Mouse (Mus musculus) neural tube, embryonic 15.5 days (tissue): ENCODE data around the gene Ankrd13a. TPM values are rescaled to one million over a fixed set of nuclear protein-coding genes. Genes with fewer than 3 reads are reported as not detected.

Experiments used
- ATAC-seq: fragments of 200-750 bp; cut with Nextera tagmentation; 2 replicates; pipeline ENCODE4 v1.8.0; 2017; ENCODE audit warnings: mild to moderate bottlenecking, moderate TSS enrichment, moderate library complexity; ENCODE audit not compliant: low FRiP score
- H3K27ac ChIP-seq: fragments of 300-500 bp; sonication (generic); replicated peaks from 2 replicates; pipeline ENCODE4 v1.5.1; 2015; ENCODE audit warnings: mild to moderate bottlenecking, inconsistent platforms
- H3K27me3 ChIP-seq: fragments of 300-500 bp; sonication (generic); replicated peaks from 2 replicates; pipeline ENCODE4 v1.6.1; 2015; ENCODE audit warnings: inconsistent platforms
- H3K36me3 ChIP-seq: fragments of 300-500 bp; sonication (generic); 2 replicates; pipeline ENCODE4 v1.6.1; 2015; ENCODE audit warnings: inconsistent platforms
- H3K4me1 ChIP-seq: fragments of 300-500 bp; sonication (generic); 2 replicates; pipeline ENCODE4 v1.6.1; 2015; ENCODE audit warnings: inconsistent platforms
- H3K4me2 ChIP-seq: fragments of 300-500 bp; sonication (generic); 2 replicates; pipeline ENCODE4 v1.6.1; 2015; ENCODE audit warnings: inconsistent platforms, mild to moderate bottlenecking, moderate library complexity
- H3K4me3 ChIP-seq: fragments of 300-500 bp; sonication (generic); replicated peaks from 2 replicates; pipeline ENCODE4 v1.5.1; 2015; ENCODE audit warnings: mild to moderate bottlenecking, inconsistent platforms
- H3K9ac ChIP-seq: fragments of 300-500 bp; sonication (generic); replicated peaks from 2 replicates; pipeline ENCODE4 v1.6.1; 2015; ENCODE audit warnings: mild to moderate bottlenecking, inconsistent platforms
- H3K9me3 ChIP-seq: fragments of 300-500 bp; sonication (generic); replicated peaks from 2 replicates; pipeline ENCODE4 v1.6.1; 2016; ENCODE audit warnings: inconsistent platforms
- WGBS: fragments of 180-500 bp; shearing (Covaris S2); methylation state at CpG from one replicate; pipeline ENCODE4 v1.1.7; 2015; ENCODE audit warnings: mixed read lengths; 5-methylcytosine and 5-hydroxymethylcytosine counted together
- polyA plus RNA-seq: library from polyadenylated mRNA; unstranded; fragments of >200 nt; fragmentation: Nextera tagmentation; extraction: Ambion mirVana; gene quantifications from 2 replicates; pipeline ENCODE4 v1.2.1, GENCODE M21; 2015

Ankrd13a gene
- polyA plus RNA-seq, 1 experiment from 2014 or later: 30.3 TPM

GRCm38 (mm10) chr5:114769786-114770185 lies 4.7 kb upstream of the Ankrd13a start:
- no peaks in the 10 kb centered on the region for H3K27me3 ChIP-seq
- ATAC-seq: no peak
- H3K9ac ChIP-seq: no peak overlapping the region
- no peaks in the 10 kb centered on the region for H3K9me3 ChIP-seq
- H3K4me1 ChIP-seq: peaks cover 31% of the 10 kb centered on the region
- H3K27ac ChIP-seq: no peak overlapping the region
- 94% methylated on average over 8 of the region's 8 CpGs for WGBS
- no peak overlapping the region for H3K4me2 ChIP-seq
- no peak overlapping the region for H3K4me3 ChIP-seq
- peaks cover 12% of the 10 kb centered on the region for H3K36me3 ChIP-seq

- Histone ChIP-seq H3K36me3 (no peaks in the 10 kb centered on the region), H3K9ac (no peak overlapping the region)
Measured at GRCm38 (mm10) chr5:114771796-114772195, 2.7 kb upstream of the Ankrd13a start.

GRCm38 (mm10) chr5:114772456-114773203 lies 1.8 kb upstream of the Ankrd13a start:
- Histone ChIP-seq H3K9me3 (no peaks in the 10 kb centered on the region), H3K4me1 (peaks cover 52% of the 10 kb centered on the region), H3K9ac (peak overlapping the region; percentile 100), H3K27me3 (no peaks in the 10 kb centered on the region), H3K4me2 (peak overlapping the region; percentile 88), H3K36me3 (no peaks in the 10 kb centered on the region), H3K4me3 (peak overlapping the region; percentile 99), H3K27ac (peak overlapping the region; percentile 99)
- ATAC-seq: peak; percentile 51
- 1% methylated on average over 44 of the region's 57 CpGs for WGBS

More at GRCm38 (mm10) chr5:114771796-114772195, 2.7 kb upstream of the Ankrd13a start:
- Histone ChIP-seq H3K4me2 (peak overlapping the region; percentile 88), H3K4me3 (peak overlapping the region; percentile 99), H3K9me3 (no peaks in the 10 kb centered on the region), H3K27ac (no peak overlapping the region), H3K27me3 (no peaks in the 10 kb centered on the region), H3K4me1 (peaks cover 44% of the 10 kb centered on the region)
- 61% methylated on average over 8 of the region's 8 CpGs for WGBS
- no peak for ATAC-seq

GRCm38 (mm10) chr5:114773211-114773710 lies 1.2 kb upstream of the Ankrd13a start:
- Histone ChIP-seq H3K4me3 (peak overlapping the region; percentile 99), H3K36me3 (no peaks in the 10 kb centered on the region), H3K27me3 (no peaks in the 10 kb centered on the region), H3K27ac (peak overlapping the region; percentile 99), H3K4me2 (peak overlapping the region; percentile 88), H3K9me3 (no peaks in the 10 kb centered on the region), H3K4me1 (peaks cover 59% of the 10 kb centered on the region), H3K9ac (peak overlapping the region; percentile 100)
- WGBS: under 1% methylated on average over 39 of the region's 52 CpGs
- peak; percentile 85 for ATAC-seq

GRCm38 (mm10) chr5:114773780-114774179 lies 697 bp upstream of the Ankrd13a start:
- no peaks in the 10 kb centered on the region for H3K36me3 ChIP-seq
- peak overlapping the region; percentile 88 for H3K4me2 ChIP-seq
- H3K27ac ChIP-seq: peak overlapping the region; percentile 99
- no peaks in the 10 kb centered on the region for H3K9me3 ChIP-seq
- H3K4me3 ChIP-seq: peak overlapping the region; percentile 99
- H3K4me1 ChIP-seq: peaks cover 63% of the 10 kb centered on the region
- H3K27me3 ChIP-seq: no peaks in the 10 kb centered on the region
- 1% methylated on average over 11 of the region's 11 CpGs for WGBS
- ATAC-seq: peak; percentile 7; the same call in 1 of the 2 replicates
- peak overlapping the region; percentile 100 for H3K9ac ChIP-seq

GRCm38 (mm10) chr5:114775056-114775979 lies 841 bp downstream of the Ankrd13a start, which contains the start of gene Git2:
Gene Git2 (minus strand): TSS chr5:114775517.
- Histone ChIP-seq H3K4me3 (peak within 1 kb of the TSS; percentile 99), H3K4me1 (peaks cover 64% of the 10 kb centered on the region), H3K9ac (peak within 1 kb of the TSS; percentile 100), H3K27me3 (no peaks in the 10 kb centered on the region), H3K36me3 (no peaks in the 10 kb centered on the region), H3K9me3 (no peaks in the 10 kb centered on the region), H3K4me2 (peak within 1 kb of the TSS; percentile 88), H3K27ac (peak within 1 kb of the TSS; percentile 99)
- WGBS: under 1% methylated on average over 54 of the region's 63 CpGs
- ATAC-seq: peak; percentile 0; the same call in 1 of the 2 replicates

GRCm38 (mm10) chr5:114776174-114776573 lies 1.7 kb downstream of the Ankrd13a start:
- peaks cover 64% of the 10 kb centered on the region for H3K4me1 ChIP-seq

GRCm38 (mm10) chr5:114779956-114780489 lies 5.5 kb downstream of the Ankrd13a start:
- no peak overlapping the region for H3K4me2 ChIP-seq
- no peak overlapping the region for H3K4me3 ChIP-seq
- 84% methylated on average over 7 of the region's 7 CpGs for WGBS
- no peak overlapping the region for H3K9ac ChIP-seq
- H3K36me3 ChIP-seq: no peaks in the 10 kb centered on the region
- H3K27me3 ChIP-seq: no peaks in the 10 kb centered on the region
- ATAC-seq: no peak
- no peaks in the 10 kb centered on the region for H3K9me3 ChIP-seq
- peaks cover 55% of the 10 kb centered on the region for H3K4me1 ChIP-seq
- no peak overlapping the region for H3K27ac ChIP-seq

More at GRCm38 (mm10) chr5:114776174-114776573, 1.7 kb downstream of the Ankrd13a start:
- 34% methylated on average over 7 of the region's 7 CpGs for WGBS
- Histone ChIP-seq H3K27me3 (no peaks in the 10 kb centered on the region), H3K9me3 (no peaks in the 10 kb centered on the region), H3K9ac (peak overlapping the region; percentile 100), H3K4me3 (peak overlapping the region; percentile 99), H3K36me3 (no peaks in the 10 kb centered on the region), H3K27ac (no peak overlapping the region), H3K4me2 (peak overlapping the region; percentile 88)
- ATAC-seq: no peak

- H3K4me1 ChIP-seq: peaks cover 54% of the 10 kb centered on the region
- no peak overlapping the region for H3K9ac ChIP-seq
- ATAC-seq: no peak
- H3K9me3 ChIP-seq: no peaks in the 10 kb centered on the region
- no peak overlapping the region for H3K4me3 ChIP-seq
- H3K4me2 ChIP-seq: no peak overlapping the region
- no peaks in the 10 kb centered on the region for H3K27me3 ChIP-seq
- H3K36me3 ChIP-seq: peaks cover under 1% of the 10 kb centered on the region; the same call in 1 of the 2 replicates
- WGBS: 78% methylated on average over 7 of the region's 7 CpGs
- no peak overlapping the region for H3K27ac ChIP-seq
Measured at GRCm38 (mm10) chr5:114780912-114781311, 6.4 kb downstream of the Ankrd13a start.

- Histone ChIP-seq H3K4me1 (peaks cover 34% of the 10 kb centered on the region), H3K27me3 (no peaks in the 10 kb centered on the region), H3K9me3 (no peaks in the 10 kb centered on the region), H3K4me2 (no peak overlapping the region), H3K27ac (no peak overlapping the region), H3K4me3 (no peak overlapping the region), H3K36me3 (peaks cover 21% of the 10 kb centered on the region), H3K9ac (no peak overlapping the region)
- 87% methylated on average over 9 of the region's 9 CpGs for WGBS
- no peak for ATAC-seq
Measured at GRCm38 (mm10) chr5:114782991-114783390, 8.5 kb downstream of the Ankrd13a start.
